Mouse (Mus musculus) liver, embryonic 15.5 days (tissue): Measurements from ENCODE around the gene Rps13. TPM values are rescaled to one million over a fixed set of nuclear protein-coding genes. Genes with fewer than 3 reads are reported as not detected.
A peak's percentile ranks its signal among the peaks of the same experiment; 100 is the strongest.

Experiments used
- ATAC-seq: fragments of 200-750 bp; cut with Nextera tagmentation; 2 replicates; pipeline ENCODE4 v1.8.0; 2017; ENCODE audit warnings: moderate number of reproducible peaks, mild to moderate bottlenecking, moderate library complexity; ENCODE audit not compliant: insufficient read depth
- H3K27ac ChIP-seq: fragments of 300-500 bp; sonication (generic); replicated peaks from 2 replicates; pipeline ENCODE4 v1.5.1; 2015; ENCODE audit warnings: mild to moderate bottlenecking, inconsistent platforms
- H3K27me3 ChIP-seq: fragments of 300-500 bp; sonication (generic); 2 replicates; pipeline ENCODE4 v1.6.1; 2015; ENCODE audit warnings: mild to moderate bottlenecking, inconsistent platforms
- H3K36me3 ChIP-seq: fragments of 300-500 bp; sonication (generic); replicated peaks from 2 replicates; pipeline ENCODE4 v1.6.1; 2015; ENCODE audit warnings: moderate library complexity, mild to moderate bottlenecking, inconsistent platforms
- H3K4me1 ChIP-seq: fragments of 300-500 bp; sonication (generic); replicated peaks from 2 replicates; pipeline ENCODE4 v1.6.1; 2015; ENCODE audit warnings: inconsistent platforms
- H3K4me2 ChIP-seq: fragments of 300-500 bp; sonication (generic); 2 replicates; pipeline ENCODE4 v1.6.1; 2015; ENCODE audit warnings: moderate library complexity, mild to moderate bottlenecking, inconsistent platforms
- H3K4me3 ChIP-seq: fragments of 300-500 bp; sonication (generic); replicated peaks from 2 replicates; pipeline ENCODE4 v1.5.1; 2015; ENCODE audit warnings: mild to moderate bottlenecking, inconsistent platforms
- H3K9ac ChIP-seq: fragments of 300-500 bp; sonication (generic); 2 replicates; pipeline ENCODE4 v1.6.1; 2015; ENCODE audit warnings: moderate library complexity, mild to moderate bottlenecking, inconsistent platforms
- H3K9me3 ChIP-seq: fragments of 300-500 bp; sonication (generic); replicated peaks from 2 replicates; pipeline ENCODE4 v1.6.1; 2016; ENCODE audit warnings: inconsistent platforms
- WGBS: fragments of 180-500 bp; shearing (Covaris S2); methylation state at CpG from one replicate; pipeline ENCODE4 v1.1.7; 2015; ENCODE audit warnings: mixed read lengths; ENCODE audit not compliant: insufficient replicate concordance; 5-methylcytosine and 5-hydroxymethylcytosine counted together
- polyA plus RNA-seq: library from polyadenylated mRNA; unstranded; fragments of >200 nt; fragmentation: Nextera tagmentation; extraction: Ambion mirVana; gene quantifications from 2 replicates; pipeline ENCODE4 v1.2.1, GENCODE M21; 2015

The Rps13 gene
- polyA plus RNA-seq, 1 experiment from 2014 or later: 411 TPM

GRCm38 (mm10) chr7:116309456-116309855, 24.5 kb downstream of the Rps13 start:
- H3K36me3 ChIP-seq: no peaks in the 10 kb centered on the region
- no peaks in the 10 kb centered on the region for H3K9me3 ChIP-seq
- peak overlapping the region; percentile 92 for H3K4me2 ChIP-seq
- peaks cover 27% of the 10 kb centered on the region for H3K4me1 ChIP-seq
- no peak overlapping the region for H3K27ac ChIP-seq
- WGBS: 18% methylated on average over 9 of the region's 9 CpGs
- peaks cover 40% of the 10 kb centered on the region for H3K27me3 ChIP-seq
- H3K4me3 ChIP-seq: peak overlapping the region; percentile 23; the same call in 1 of the 2 replicates
- H3K9ac ChIP-seq: no peak overlapping the region
- ATAC-seq: no peak

DNA sequence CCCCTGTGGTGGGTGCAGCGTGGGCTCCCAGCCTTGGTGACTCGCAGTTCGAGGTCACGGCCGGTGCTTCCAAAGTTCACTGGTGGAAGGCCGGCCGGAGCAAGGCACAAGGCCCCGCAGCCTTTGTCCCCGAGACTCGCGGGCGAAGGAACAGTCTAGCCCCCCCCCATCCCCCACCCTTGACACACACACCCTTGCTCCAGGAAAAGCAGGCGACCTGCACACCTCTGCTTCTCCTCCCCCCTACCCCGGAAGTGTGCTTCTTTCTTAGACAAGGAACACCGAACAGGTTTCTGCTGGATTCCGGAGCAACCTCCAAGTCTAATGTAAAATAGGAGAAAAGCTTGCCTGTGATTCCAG, 25.4 kb downstream of the Rps13 start:
- Histone ChIP-seq H3K36me3 (no peaks in the 10 kb centered on the region), H3K9ac (peak overlapping the region; percentile 40; the same call in 1 of the 2 replicates), H3K27ac (no peak overlapping the region), H3K9me3 (no peaks in the 10 kb centered on the region), H3K4me1 (peaks cover 27% of the 10 kb centered on the region), H3K4me3 (peak overlapping the region; percentile 66), H3K4me2 (peak overlapping the region; percentile 92), H3K27me3 (peaks cover 40% of the 10 kb centered on the region)
- 2% methylated on average over 16 of the region's 16 CpGs for WGBS
- ATAC-seq: peak; percentile 9; the same call in 1 of the 2 replicates

- Histone ChIP-seq H3K4me1 (peaks cover 27% of the 10 kb centered on the region), H3K4me2 (peak within 1 kb of the TSS; percentile 92), H3K9me3 (no peaks in the 10 kb centered on the region), H3K9ac (peak within 1 kb of the TSS; percentile 40), H3K36me3 (no peaks in the 10 kb centered on the region), H3K27me3 (peaks cover 40% of the 10 kb centered on the region), H3K4me3 (peak within 1 kb of the TSS; percentile 66), H3K27ac (peak within 1 kb of the TSS; percentile 38; the same call in 1 of the 2 replicates)
- under 1% methylated on average over 62 of the region's 65 CpGs for WGBS
- peak; percentile 58 for ATAC-seq
These were observed 25.9 kb downstream of the Rps13 start, which contains the start of gene Plekha7 for GRCm38 (mm10) chr7:116307871-116308631. Gene Plekha7, minus strand, starts transcription at chr7:116308376.

GRCm38 (mm10) chr7:116307099-116307870, 26.7 kb downstream of the Rps13 start:
- Histone ChIP-seq H3K4me2 (peak overlapping the region; percentile 92), H3K27me3 (peaks cover 40% of the 10 kb centered on the region), H3K4me1 (peaks cover 27% of the 10 kb centered on the region), H3K27ac (peak overlapping the region; percentile 38; the same call in 1 of the 2 replicates), H3K4me3 (peak overlapping the region; percentile 66), H3K9ac (peak overlapping the region; percentile 40), H3K36me3 (no peaks in the 10 kb centered on the region), H3K9me3 (no peaks in the 10 kb centered on the region)
- peak; percentile 43 for ATAC-seq
- WGBS: under 1% methylated on average over 62 of the region's 63 CpGs

GRCm38 (mm10) chr7:116306601-116307000, 27.4 kb downstream of the Rps13 start:
- ATAC-seq: no peak
- 12% methylated on average over 5 of the region's 5 CpGs for WGBS
- no peak overlapping the region for H3K27ac ChIP-seq

GRCm38 (mm10) chr7:116301661-116302311, 32.2 kb downstream of the Rps13 start:
- 74% methylated on average over 5 of the region's 5 CpGs for WGBS
- H3K4me2 ChIP-seq: no peak overlapping the region
- no peak overlapping the region for H3K27ac ChIP-seq
- H3K27me3 ChIP-seq: peaks cover 13% of the 10 kb centered on the region
- H3K9me3 ChIP-seq: no peaks in the 10 kb centered on the region
- no peak overlapping the region for H3K4me3 ChIP-seq
- H3K9ac ChIP-seq: no peak overlapping the region
- peaks cover 7% of the 10 kb centered on the region; the same call in 1 of the 2 replicates for H3K4me1 ChIP-seq
- no peaks in the 10 kb centered on the region for H3K36me3 ChIP-seq
- no peak for ATAC-seq

More at GRCm38 (mm10) chr7:116306601-116307000, 27.4 kb downstream of the Rps13 start:
- Histone ChIP-seq H3K27me3 (peaks cover 40% of the 10 kb centered on the region), H3K9ac (no peak overlapping the region), H3K36me3 (no peaks in the 10 kb centered on the region), H3K4me2 (peak overlapping the region; percentile 92), H3K4me3 (peak overlapping the region; percentile 66; the same call in 1 of the 2 replicates), H3K9me3 (no peaks in the 10 kb centered on the region), H3K4me1 (peaks cover 31% of the 10 kb centered on the region)

DNA sequence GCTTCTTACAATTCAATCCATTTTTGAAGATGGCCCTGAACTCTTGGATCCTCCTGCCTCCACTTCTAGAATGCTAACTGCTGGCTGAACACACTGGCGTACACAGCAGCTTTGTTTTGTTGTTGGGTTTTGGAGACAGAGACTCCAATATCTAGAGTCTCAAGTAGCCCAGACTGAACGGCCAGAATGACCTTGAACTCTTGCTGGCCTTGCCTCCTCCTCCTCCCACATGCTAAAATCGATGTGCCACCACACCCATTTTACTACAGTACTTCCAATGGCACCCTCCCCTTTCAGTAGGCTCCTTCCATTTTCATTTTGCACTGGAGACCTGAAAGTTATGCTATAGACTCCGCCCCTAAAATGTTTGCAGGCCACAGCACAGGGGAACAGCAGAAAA, 32.9 kb downstream of the Rps13 start:
- Histone ChIP-seq H3K9me3 (no peaks in the 10 kb centered on the region), H3K9ac (no peak overlapping the region), H3K27me3 (peaks cover 7% of the 10 kb centered on the region), H3K4me3 (no peak overlapping the region), H3K4me1 (peaks cover 7% of the 10 kb centered on the region; the same call in 1 of the 2 replicates), H3K36me3 (no peaks in the 10 kb centered on the region), H3K27ac (no peak overlapping the region), H3K4me2 (no peak overlapping the region)
- 43% methylated on average over 4 of the region's 4 CpGs for WGBS
- no peak for ATAC-seq

DNA sequence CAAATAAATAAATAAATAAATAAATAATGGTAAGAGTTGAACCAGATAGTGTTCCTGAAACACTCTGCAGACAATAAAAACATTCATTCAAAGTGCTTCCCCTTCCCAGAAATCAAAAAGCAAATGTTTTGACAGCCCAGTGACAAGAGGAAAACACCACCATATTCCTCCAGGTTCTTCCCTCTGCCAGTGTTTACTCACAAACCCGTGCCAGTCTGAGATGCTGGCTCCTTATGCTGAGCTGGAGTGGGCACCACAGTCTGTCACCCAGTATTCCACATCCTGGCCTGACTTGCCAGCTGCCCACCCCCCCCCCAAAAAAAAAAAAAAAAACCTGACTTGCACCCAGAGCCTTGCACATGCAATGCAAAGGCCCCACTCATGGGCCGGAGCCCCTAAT, 35.1 kb downstream of the Rps13 start:
- no peak for ATAC-seq
- Histone ChIP-seq H3K9ac (no peak overlapping the region), H3K4me1 (peaks cover 22% of the 10 kb centered on the region), H3K27ac (no peak overlapping the region), H3K27me3 (no peaks in the 10 kb centered on the region), H3K36me3 (no peaks in the 10 kb centered on the region), H3K9me3 (no peaks in the 10 kb centered on the region), H3K4me3 (no peak overlapping the region), H3K4me2 (no peak overlapping the region)
- WGBS: 68% methylated on average over 2 of the region's 2 CpGs

DNA sequence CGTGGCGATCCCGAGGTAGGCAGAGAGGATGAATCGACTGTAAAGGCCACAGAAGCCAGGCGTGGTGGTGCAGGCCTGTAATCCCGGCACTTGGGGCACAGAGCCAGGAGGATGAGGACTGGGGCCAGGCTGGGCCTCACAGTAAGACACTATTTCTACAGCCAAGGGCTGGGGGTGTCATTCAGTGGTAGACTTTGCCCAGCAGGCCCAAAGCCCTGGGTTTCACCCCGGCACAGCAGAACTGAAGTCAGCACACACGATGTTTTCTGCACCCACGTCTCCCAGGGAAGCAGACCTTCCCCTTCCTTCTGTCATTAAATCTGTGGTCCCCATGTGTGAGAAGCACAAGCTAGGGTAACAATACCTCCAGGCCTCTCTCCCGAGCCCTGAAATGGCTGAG, 35.6 kb downstream of the Rps13 start:
- no peak for ATAC-seq
- Histone ChIP-seq H3K4me3 (no peak overlapping the region), H3K4me1 (peaks cover 22% of the 10 kb centered on the region), H3K9ac (no peak overlapping the region), H3K9me3 (no peaks in the 10 kb centered on the region), H3K27ac (no peak overlapping the region), H3K4me2 (no peak overlapping the region), H3K36me3 (no peaks in the 10 kb centered on the region), H3K27me3 (no peaks in the 10 kb centered on the region)
- 64% methylated on average over 10 of the region's 10 CpGs for WGBS

DNA sequence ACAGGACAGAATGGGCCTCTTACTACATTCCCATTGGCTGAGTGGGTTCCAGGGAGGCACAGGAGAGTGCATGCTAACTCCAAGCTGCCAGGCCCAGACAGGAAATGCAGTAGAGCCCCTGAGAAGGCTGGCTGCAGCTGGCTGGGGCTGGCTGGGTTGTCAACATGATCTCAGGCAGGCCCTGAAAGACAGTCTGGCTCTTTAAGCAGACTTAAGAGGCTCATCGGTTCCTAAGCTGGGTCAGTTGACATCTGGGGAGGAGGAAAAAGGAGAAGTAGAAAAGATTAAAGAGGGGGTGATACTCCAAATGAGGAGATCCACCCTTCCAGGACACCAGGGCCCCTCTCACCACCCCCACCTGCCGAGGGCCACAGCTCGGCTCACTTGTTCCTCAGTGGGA, 39.0 kb downstream of the Rps13 start:
- 16% methylated on average over 3 of the region's 3 CpGs for WGBS
- Histone ChIP-seq H3K4me1 (peaks cover 29% of the 10 kb centered on the region), H3K9me3 (no peaks in the 10 kb centered on the region), H3K36me3 (no peaks in the 10 kb centered on the region), H3K27me3 (no peaks in the 10 kb centered on the region), H3K4me3 (no peak overlapping the region), H3K9ac (no peak overlapping the region), H3K4me2 (no peak overlapping the region), H3K27ac (no peak overlapping the region)
- no peak for ATAC-seq

GRCm38 (mm10) chr7:116292377-116292776, 41.6 kb downstream of the Rps13 start:
- H3K27me3 ChIP-seq: no peaks in the 10 kb centered on the region
- WGBS: 55% methylated on average over 5 of the region's 5 CpGs
- H3K36me3 ChIP-seq: no peaks in the 10 kb centered on the region
- H3K9ac ChIP-seq: no peak overlapping the region
- H3K4me1 ChIP-seq: peaks cover 51% of the 10 kb centered on the region
- ATAC-seq: peak; percentile 34; the same call in 1 of the 2 replicates
- H3K9me3 ChIP-seq: no peaks in the 10 kb centered on the region
- peak overlapping the region; percentile 56 for H3K27ac ChIP-seq
- H3K4me2 ChIP-seq: peak overlapping the region; percentile 27; the same call in 1 of the 2 replicates
- H3K4me3 ChIP-seq: no peak overlapping the region
